Mouse (Mus musculus): ENCODE results near the gene 1700018B08Rik.

DNA sequence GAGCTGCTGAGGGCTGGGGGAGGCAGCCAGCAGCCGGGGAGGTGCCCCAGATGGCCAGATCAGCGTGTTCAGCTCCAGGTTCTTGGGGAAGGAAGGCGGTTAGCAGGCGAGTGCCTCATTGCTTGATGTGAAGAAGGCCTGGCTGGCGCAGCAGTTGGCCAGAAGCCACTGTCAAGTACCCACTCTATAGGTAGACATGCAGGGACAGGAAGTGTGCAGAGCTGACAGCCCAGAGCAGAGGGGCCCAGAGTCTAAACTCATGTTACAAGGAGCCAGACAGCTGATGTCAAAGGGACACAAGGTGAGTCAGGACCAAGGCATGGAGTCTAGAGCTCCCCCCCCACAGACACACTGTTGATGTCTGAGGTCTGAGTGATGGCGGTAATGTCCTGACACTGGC is 5.9 kb upstream of the 1700018B08Rik start:
- TF ChIP-seq CTCF (IDR thresholded peaks at IDR 0.05; ENCODE audit: control insufficient read depth, insufficient read depth, low read length) (no peak), POLR2A (IDR thresholded peaks at IDR 0.05; ENCODE audit: borderline replicate concordance, control insufficient read depth, low read depth, low read length) (no peak)
